Mouse (Mus musculus) neural tube, postnatal 0 days (tissue): ENCODE measurements around the gene Pmvk. TPM values are rescaled to one million over a fixed set of nuclear protein-coding genes. Genes with fewer than 3 reads are reported as not detected.

Experiments
- polyA plus RNA-seq: library from polyadenylated mRNA; unstranded; fragments of >200 nt; fragmentation: Nextera tagmentation; extraction: Ambion mirVana; gene quantifications from 2 replicates; pipeline ENCODE4 v1.2.1, GENCODE M21; 2015

The Pmvk gene
- polyA plus RNA-seq = 136 and 148 TPM in 2 replicates

GRCm38 (mm10) chr3:89454401-89455177, at the start of gene Pmvk:
Pmvk (plus strand) TSS chr3:89454541.

GRCm38 (mm10) chr3:89411490-89412393, 42.6 kb upstream of the Pmvk start, which contains the start of gene Flad1:
Flad1 (minus strand) TSS chr3:89411870.

GRCm38 (mm10) chr3:89418170-89418860, 36.0 kb upstream of the Pmvk start, which contains the start of the genes Cks1b and Shc1:
Cks1b (minus strand) TSS chr3:89418383.
Shc1 (plus strand) TSS chr3:89418443.

GRCm38 (mm10) chr3:89430171-89431159, 23.9 kb upstream of the Pmvk start, which contains the start of gene Pygo2:
Pygo2 (plus strand) TSS chr3:89430214.

GRCm38 (mm10) chr3:89436176-89437113, 17.9 kb upstream of the Pmvk start, which contains the start of gene Pbxip1:
Pbxip1 (plus strand) TSS chr3:89436706.

Other genes with a start within 250 kb of the Pmvk start
- gene Thbs3, start 239.4 kb upstream of the Pmvk start, polyA plus RNA-seq = 43.9 and 50.6 TPM in 2 replicates
- 160 and 167 TPM in 2 replicates for gene Mtx1, start 227.5 kb upstream of the Pmvk start, polyA plus RNA-seq
- gene Muc1, start 225.5 kb upstream of the Pmvk start, polyA plus RNA-seq = 0.67 and 1.2 TPM in 2 replicates
- 272 and 290 TPM in 2 replicates for gene Krtcap2, start 208.6 kb upstream of the Pmvk start, polyA plus RNA-seq
- gene Trim46, start 208.2 kb upstream of the Pmvk start, polyA plus RNA-seq = 48.0 and 58.9 TPM in 2 replicates
- 131 and 136 TPM in 2 replicates for gene Dpm3, start 195.2 kb upstream of the Pmvk start, polyA plus RNA-seq
- gene Slc50a1, start 184.0 kb upstream of the Pmvk start, polyA plus RNA-seq = 56.5 and 58.8 TPM in 2 replicates
- gene Efna1, start 173.4 kb upstream of the Pmvk start, polyA plus RNA-seq = 7.1 and 9.8 TPM in 2 replicates
- 90.5 and 99.5 TPM in 2 replicates for gene Efna3, start 131.6 kb upstream of the Pmvk start, polyA plus RNA-seq
- gene Efna4, start 116.5 kb upstream of the Pmvk start, polyA plus RNA-seq = 2.2 and 2.3 TPM in 2 replicates
- 77.7 and 84.5 TPM in 2 replicates for gene Adam15, start 104.5 kb upstream of the Pmvk start, polyA plus RNA-seq
- 0.26 and 0.42 TPM in 2 replicates for gene Dcst2, start 92.6 kb upstream of the Pmvk start, polyA plus RNA-seq
- 1.4 and 1.6 TPM in 2 replicates for gene Dcst1, start 89.3 kb upstream of the Pmvk start, polyA plus RNA-seq
- 1.1 and 1.4 TPM in 2 replicates for gene Zbtb7b, start 59.8 kb upstream of the Pmvk start, polyA plus RNA-seq
- gene Lenep, start 51.7 kb upstream of the Pmvk start, polyA plus RNA-seq = not detected in 2 replicates
- 22.5 and 26.6 TPM in 2 replicates for gene Flad1, start 42.7 kb upstream of the Pmvk start, polyA plus RNA-seq
- 65.2 and 67.0 TPM in 2 replicates for gene Cks1b, start 36.2 kb upstream of the Pmvk start, polyA plus RNA-seq
- 13.9 and 16.1 TPM in 2 replicates for gene Shc1, start 36.1 kb upstream of the Pmvk start, polyA plus RNA-seq
- gene Pygo2, start 24.3 kb upstream of the Pmvk start, polyA plus RNA-seq = 33.8 and 34.4 TPM in 2 replicates
- gene Pbxip1, start 17.8 kb upstream of the Pmvk start, polyA plus RNA-seq = 25.3 and 29.2 TPM in 2 replicates
- 9.1 and 11.3 TPM in 2 replicates for gene Kcnn3, start 65.6 kb downstream of the Pmvk start, polyA plus RNA-seq